Mouse (Mus musculus) regulatory T cell (primary cell): Measurements from ENCODE around the gene Noc3l.

Experiments
- in situ Hi-C: fragments of 300-600 bp; cut with MboI, MseI; formaldehyde crosslinking; loops from one replicate; pipeline ENCODE4 v1.15.1; 2025; ENCODE audit warnings: high pct_unique_total_duplicates

The Noc3l gene

GRCm38 (mm10) chr19:38760441-38760840 lies 58.6 kb downstream of the Noc3l start:
- in situ Hi-C loops = no loop called here

GRCm38 (mm10) chr19:38758685-38759472 lies 60.2 kb downstream of the Noc3l start:
- in situ Hi-C loops = no loop called here

GRCm38 (mm10) chr19:38758056-38758455 lies 61.0 kb downstream of the Noc3l start:
- in situ Hi-C loops = no loop called here

GRCm38 (mm10) chr19:38757161-38757560 lies 61.9 kb downstream of the Noc3l start:
- in situ Hi-C loops = no loop called here

- in situ Hi-C loops = no loop called here
These were observed 68.8 kb downstream of the Noc3l start for GRCm38 (mm10) chr19:38750192-38750591.

GRCm38 (mm10) chr19:38746492-38747014 lies 72.5 kb downstream of the Noc3l start:
- in situ Hi-C loops = no loop called here

GRCm38 (mm10) chr19:38745810-38746491 lies 73.1 kb downstream of the Noc3l start:
- in situ Hi-C loops = no loop called here

- in situ Hi-C loops = no loop called here
These were observed 74.5 kb downstream of the Noc3l start for GRCm38 (mm10) chr19:38744546-38744945.
